20 mouse cellular contexts compared by ENCODE assay signal in the genomic region with DNA sequence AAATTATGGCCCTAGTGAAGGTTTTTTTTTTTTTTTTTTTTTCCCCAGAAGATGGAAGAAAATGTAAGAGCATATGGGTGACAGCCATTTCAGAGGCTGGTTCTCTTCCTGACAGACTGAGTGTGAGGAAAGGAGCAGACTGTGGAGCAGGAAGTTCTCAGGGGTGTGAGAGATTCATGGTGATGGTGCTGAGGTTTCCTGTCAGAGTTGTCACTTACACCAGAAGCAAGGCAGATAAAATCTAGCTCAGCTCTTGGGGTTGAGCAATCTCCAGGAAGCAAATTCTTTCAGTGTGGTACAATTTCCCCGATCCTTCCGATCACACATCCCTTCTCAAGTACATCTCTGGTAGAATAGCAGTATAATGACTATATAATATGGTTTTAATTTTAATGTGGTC. TPM values are rescaled to one million over a fixed set of nuclear protein-coding genes. Genes with fewer than 3 reads are reported as not detected.
DNase-seq lines count a peak whose midpoint lies in the region.
"Had no signal": no experiment of that assay in that cellular context is flagged by ENCODE, and none has a peak within 500 bp of the region (broad histone marks: within the 10 kb centered on the region; RNA-seq: fewer than 3 reads in every experiment).

No protein-coding gene starts in this region.

- intact Hi-C loops in left cerebral cortex, postnatal 10 days (cut with DNase I), result no loop called here

- peak; percentile 32 for DNase-seq in layer of hippocampus, adult 11-12 months (ENCODE audit: low spot score)
- DNase-seq in layer of hippocampus, postnatal 10 days (ENCODE audit: low spot score in 2 of 2), result no peak
- peak; percentile 24 for DNase-seq in thymus, postnatal 25 days
- no peak for DNase-seq in thymus, postnatal 10 days (ENCODE audit: low spot score in 2 of 2)
- DNase-seq in induced T-regulatory cell, adult 2 months (ENCODE audit: low read depth), result peak; percentile 72
- DNase-seq in adrenal gland, postnatal 4 days (ENCODE audit: low spot score in 2 of 2), result no peak
- no peak for DNase-seq in right cerebral cortex, postnatal 25 days
- DNase-seq in left cerebral cortex, postnatal 10 days (ENCODE audit: extremely low spot score in 1 of 2, low spot score in 2 of 2), result no peak
- DNase-seq: cerebellum, adult 18-20 months; cerebellum, postnatal 36 days; gastrocnemius, postnatal 14 days; heart, postnatal 14 days; kidney, adult 11 months; kidney, postnatal 10 days; liver; lung, adult 2 months; midbrain, embryonic 14.5 days; retina, postnatal 1 day had no signal

RNA-seq across cellular contexts. Expression of gene Olfr1423, which starts 14.5 kb away (rescaled TPM):
- total RNA-seq in layer of hippocampus, postnatal 10 days (2021), result not detected
- not detected for total RNA-seq in adrenal gland, postnatal 4 days (2021)
- not detected for total RNA-seq in left cerebral cortex, postnatal 10 days (2021)
- total RNA-seq: gastrocnemius, postnatal 14 days; heart, postnatal 14 days; layer of hippocampus, postnatal 25 days; left cerebral cortex, postnatal 36 days had no signal

RNA-seq across cellular contexts. Expression of gene Olfr1424, which starts 35.9 kb away (rescaled TPM):
- not detected for total RNA-seq in layer of hippocampus, postnatal 10 days (2021)
- not detected for total RNA-seq in adrenal gland, postnatal 4 days (2021)
- not detected for total RNA-seq in left cerebral cortex, postnatal 10 days (2021)
- total RNA-seq: gastrocnemius, postnatal 14 days; heart, postnatal 14 days; layer of hippocampus, postnatal 25 days; left cerebral cortex, postnatal 36 days had no signal

RNA-seq across cellular contexts. Expression of gene Olfr1425, which starts 50.9 kb away (rescaled TPM):
- not detected for total RNA-seq in layer of hippocampus, postnatal 10 days (2021)
- total RNA-seq in adrenal gland, postnatal 4 days (2021), result not detected
- not detected for total RNA-seq in left cerebral cortex, postnatal 10 days (2021)
- total RNA-seq: gastrocnemius, postnatal 14 days; heart, postnatal 14 days; layer of hippocampus, postnatal 25 days; left cerebral cortex, postnatal 36 days had no signal

Comparison
In these comparisons a context has a peak if more than half of its experiments do, and no peak if none do; other contexts are left out.
1. DNase-seq: peak in layer of hippocampus, adult 11-12 months (single experiment), thymus, postnatal 25 days (single experiment) and induced T-regulatory cell, adult 2 months (single experiment); none in layer of hippocampus, postnatal 10 days (0 of 2), thymus, postnatal 10 days (0 of 2), adrenal gland, postnatal 4 days (0 of 2), right cerebral cortex, postnatal 25 days (single experiment) and left cerebral cortex, postnatal 10 days (0 of 2).